Comparison of ENCODE assay signal across 8 mouse cellular contexts in genomic region chr11:59425671-59426101, GRCm38 (mm10). TPM values are rescaled to one million over a fixed set of nuclear protein-coding genes. Genes with fewer than 3 reads are reported as not detected.
A peak's percentile ranks its signal among the peaks of the same experiment; 100 is the strongest.
DNase-seq lines count a peak whose midpoint lies in the region; ATAC-seq lines count a peak whose summit lies in the region.

No protein-coding gene starts in this region.

- no peak overlapping the region for H3K27ac ChIP-seq in neural tube, embryonic 15.5 days (replicated peaks)

- peak; percentile 69 to 75 for ATAC-seq in hematopoietic stem cell, adult 5-6 weeks (replicated peaks in 1 of 2; ENCODE audit: insufficient read depth in 1 of 2, low FRiP score in 2 of 2, low TSS enrichment in 1 of 2, low read depth in 1 of 2, poor library complexity in 2 of 2, severe bottlenecking in 2 of 2)
- ATAC-seq in monocyte, adult 5-6 weeks (replicated peaks; ENCODE audit: insufficient number of reproducible peaks, low FRiP score, low TSS enrichment, poor library complexity, severe bottlenecking) = 0 out of 2 replicates have a peak, but pooled peaks have one; percentile 29
- no peak for ATAC-seq in neural tube, embryonic 15.5 days (ENCODE audit: low FRiP score)

- peaks cover 82% of the 10 kb centered on the region for H3K36me3 ChIP-seq in neural tube, embryonic 15.5 days

- H3K27me3 ChIP-seq in neural tube, embryonic 15.5 days (replicated peaks) = no peaks in the 10 kb centered on the region

- WGBS in neural tube, embryonic 15.5 days = 58% methylated on average over 7 of the region's 7 CpGs

- peaks cover 22% of the 10 kb centered on the region for H3K4me1 ChIP-seq in neural tube, embryonic 15.5 days

- no peak overlapping the region for H3K9ac ChIP-seq in neural tube, embryonic 15.5 days (replicated peaks)

- H3K4me3 ChIP-seq in neural tube, embryonic 15.5 days (replicated peaks) = no peak overlapping the region

- no peaks in the 10 kb centered on the region for H3K9me3 ChIP-seq in neural tube, embryonic 15.5 days (replicated peaks)

- no peak overlapping the region for H3K4me2 ChIP-seq in neural tube, embryonic 15.5 days

- DNase-seq in frontal cortex, adult 2 months (ENCODE audit: extremely low spot score in 1 of 2, low spot score in 1 of 2) = peak; percentile 28 to 58
- no peak for DNase-seq in frontal cortex, postnatal 14 days (ENCODE audit: low spot score in 2 of 2)
- DNase-seq in ovary, postnatal 36 days (ENCODE audit: low spot score) = peak; percentile 19
- no peak for DNase-seq in ovary, adult 18-20 months (ENCODE audit: low spot score)
- no peak for DNase-seq in B cell, adult 2 months

RNA-seq across cellular contexts. Expression of gene Jmjd4, which starts 24.2 kb away (rescaled TPM):
- polyA plus RNA-seq in frontal cortex, adult 2 months (2012; rRNA removed) = 14.7 and 15.6 TPM in 2 replicates
- total RNA-seq in hematopoietic stem cell, adult 5-6 weeks (2017) = 5.3 and 7.8 TPM in 2 replicates
- 4.3 to 8.3 TPM (median 5.5 TPM) in 3 replicates for total RNA-seq in monocyte, adult 5-6 weeks (2017)
- polyA plus RNA-seq in neural tube, embryonic 15.5 days (2015; fragmentation: Nextera tagmentation; extraction: Ambion mirVana) = 20.2 and 20.5 TPM in 2 replicates

RNA-seq across cellular contexts. Expression of gene Snap47, which starts 25.3 kb away (rescaled TPM):
- 337 and 389 TPM in 2 replicates for polyA plus RNA-seq in frontal cortex, adult 2 months (2012; rRNA removed)
- total RNA-seq in hematopoietic stem cell, adult 5-6 weeks (2017) = 9.7 and 16.4 TPM in 2 replicates
- 5.6 to 17.7 TPM (median 6.0 TPM) in 3 replicates for total RNA-seq in monocyte, adult 5-6 weeks (2017)
- 541 and 630 TPM in 2 replicates for polyA plus RNA-seq in neural tube, embryonic 15.5 days (2015; fragmentation: Nextera tagmentation; extraction: Ambion mirVana)

RNA-seq across cellular contexts. Expression of gene Zfp867, which starts 46.6 kb away (rescaled TPM):
- 3.2 and 3.8 TPM in 2 replicates for polyA plus RNA-seq in frontal cortex, adult 2 months (2012; rRNA removed)
- total RNA-seq in hematopoietic stem cell, adult 5-6 weeks (2017) = 5.9 and 7.9 TPM in 2 replicates
- total RNA-seq in monocyte, adult 5-6 weeks (2017) = 1.5 to 5.2 TPM (median 1.7 TPM) in 3 replicates
- polyA plus RNA-seq in neural tube, embryonic 15.5 days (2015; fragmentation: Nextera tagmentation; extraction: Ambion mirVana) = 8.9 and 10.7 TPM in 2 replicates

RNA-seq across cellular contexts. Expression of gene Prss38, which starts 50.2 kb away (rescaled TPM):
- polyA plus RNA-seq in frontal cortex, adult 2 months (2012; rRNA removed) = 0.11 and 0.12 TPM in 2 replicates
- not detected in 2 replicates for total RNA-seq in hematopoietic stem cell, adult 5-6 weeks (2017)
- total RNA-seq in monocyte, adult 5-6 weeks (2017) = not detected in 3 replicates
- polyA plus RNA-seq in neural tube, embryonic 15.5 days (2015; fragmentation: Nextera tagmentation; extraction: Ambion mirVana) = not detected in 2 replicates

Comparison
In these comparisons a context has a peak if more than half of its experiments do, and no peak if none do; other contexts are left out.
1. DNase-seq: peak in frontal cortex, adult 2 months (2 of 2) and ovary, postnatal 36 days (single experiment); none in frontal cortex, postnatal 14 days (0 of 2), ovary, adult 18-20 months (single experiment) and B cell, adult 2 months (0 of 2).